Mouse (Mus musculus) liver, embryonic 14.5 days (tissue): ENCODE measurements around the gene Unc13d.

Experiments
- CTCF ChIP-seq: IDR thresholded peaks from 2 replicates; pipeline ENCODE4 v1.5.1; 2016; ENCODE audit warnings: antibody characterized with exemption, low read depth, control low read depth
- EP300 ChIP-seq: IDR thresholded peaks from 2 replicates; pipeline ENCODE4 v1.6.1; 2016; ENCODE audit warnings: antibody characterized with exemption, low read depth

- TF ChIP-seq EP300: peak; percentile 79
- no peak for TF ChIP-seq CTCF
Observed at GRCm38 (mm10) chr11:116024356-116024808, 53.4 kb downstream of the Unc13d start.
